Mouse (Mus musculus) adrenal gland, adult 8-10 months (tissue): ENCODE data around the gene 2010003K11Rik. TPM values are rescaled to one million over a fixed set of nuclear protein-coding genes. Genes with fewer than 3 reads are reported as not detected.

ENCODE experiments used
- DNase-seq: peaks from one replicate; pipeline ENCODE4 v3.0.0; 2022
- total RNA-seq, 4 experiments: library from RNA; stranded (reverse); gene quantifications; 2 replicates each; pipeline ENCODE4 v1.2.4; 2022

The 2010003K11Rik gene
- 10 to 100 TPM; 12.2 to 22.5 (median 20.2) TPM for total RNA-seq

DNA sequence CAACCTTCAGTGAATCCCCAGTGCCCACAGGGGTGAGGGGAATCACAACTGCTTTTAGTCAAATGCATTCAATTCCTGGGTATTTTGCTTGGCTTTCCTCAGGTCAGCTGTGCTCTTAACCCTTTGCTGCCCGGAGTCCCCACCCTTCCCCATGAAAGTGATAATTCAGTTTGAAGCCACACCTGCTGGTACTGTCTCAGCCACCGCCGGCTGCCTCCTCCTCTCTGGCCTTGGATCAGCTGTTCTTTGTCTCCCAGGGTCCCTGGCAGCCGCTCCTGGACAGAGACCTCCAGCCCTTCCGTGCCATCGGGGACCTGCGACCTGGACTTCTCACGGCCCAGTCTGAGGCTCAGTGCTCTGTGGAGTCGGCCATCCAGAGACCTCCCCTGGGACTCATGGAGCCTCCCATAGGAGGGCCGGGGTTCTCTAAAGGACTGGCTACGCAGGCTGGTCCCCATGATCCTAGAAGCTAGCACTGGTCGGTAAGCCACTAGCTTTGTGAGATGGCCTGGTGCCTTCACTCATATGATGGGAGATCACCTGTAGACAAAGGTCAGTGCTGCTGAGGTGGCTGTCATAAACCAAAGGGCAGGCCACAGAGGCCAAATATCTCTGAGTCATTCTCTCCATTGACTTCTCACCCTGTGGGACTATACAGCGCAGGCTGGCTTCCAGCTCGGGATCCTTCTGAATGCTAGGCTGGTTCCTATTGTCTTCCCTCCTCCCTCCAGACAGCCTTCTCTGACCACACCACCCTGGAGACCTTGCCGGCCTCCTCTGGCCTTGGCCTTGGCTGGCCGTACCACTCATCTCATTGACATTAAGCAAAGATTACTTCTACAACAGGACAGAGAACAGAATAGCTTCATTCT, at the start of gene 2010003K11Rik:
2010003K11Rik (minus strand) TSS at position 522 of the 872 bp plus-strand sequence.
- peak; percentile 91 for DNase-seq

DNA sequence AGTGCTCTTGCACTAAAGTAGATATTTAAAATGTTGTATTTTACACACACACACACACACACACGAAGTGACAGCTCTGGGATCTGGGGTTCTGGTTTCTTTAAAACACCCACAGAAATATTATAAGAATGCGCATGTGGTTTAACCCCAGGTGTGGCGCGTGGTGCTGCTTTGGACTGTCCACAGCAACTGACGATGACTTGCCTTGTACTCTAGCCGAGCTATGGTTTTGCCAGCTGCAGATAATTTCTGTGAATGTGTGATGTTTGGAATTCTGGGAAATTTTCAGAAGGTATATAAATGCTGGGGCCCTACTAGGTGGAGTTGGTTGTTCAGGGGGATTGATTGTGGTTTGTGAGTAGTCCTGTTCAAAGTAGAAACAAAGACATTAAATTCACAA, 49.4 kb upstream of the 2010003K11Rik start:
- no peak for DNase-seq

DNA sequence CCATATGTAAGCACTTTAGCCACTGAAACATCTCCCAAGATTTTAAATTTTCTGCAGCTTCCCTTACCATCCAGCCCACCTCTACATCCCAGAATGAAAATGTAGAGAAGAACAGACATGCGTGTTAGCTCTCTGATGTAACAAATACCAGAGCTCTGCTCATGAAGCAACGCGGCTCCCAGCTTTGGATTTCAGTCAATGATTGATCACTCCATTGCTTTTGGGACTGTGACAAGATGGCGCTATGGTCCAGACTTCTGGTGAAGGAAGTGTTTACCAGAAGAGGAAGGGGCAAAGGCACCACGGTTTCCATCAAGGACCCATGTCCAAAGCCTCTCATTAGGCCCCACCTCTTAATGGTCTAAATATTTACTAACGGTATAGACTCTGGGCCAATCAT, 47.5 kb upstream of the 2010003K11Rik start:
- no peak for DNase-seq

DNA sequence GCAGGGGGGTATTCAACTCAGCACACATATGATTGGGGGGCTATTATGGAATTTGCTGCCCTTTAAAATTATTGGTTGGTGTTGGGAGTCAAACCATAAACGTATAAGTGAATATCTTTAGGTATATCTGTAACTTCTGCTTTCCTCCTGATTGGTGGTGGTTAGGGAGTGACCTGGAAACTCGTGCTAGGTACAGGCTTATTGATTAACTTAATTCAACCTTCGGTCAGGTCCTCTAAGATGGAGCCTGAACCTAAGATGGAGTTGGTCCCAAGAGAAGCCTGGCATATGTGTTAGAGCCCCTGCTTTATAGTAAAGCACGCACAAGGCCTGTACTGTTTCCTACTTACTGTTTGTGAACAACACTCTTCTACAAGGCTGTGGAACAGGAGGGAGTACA, 46.7 kb upstream of the 2010003K11Rik start:
- DNase-seq = no peak

DNA sequence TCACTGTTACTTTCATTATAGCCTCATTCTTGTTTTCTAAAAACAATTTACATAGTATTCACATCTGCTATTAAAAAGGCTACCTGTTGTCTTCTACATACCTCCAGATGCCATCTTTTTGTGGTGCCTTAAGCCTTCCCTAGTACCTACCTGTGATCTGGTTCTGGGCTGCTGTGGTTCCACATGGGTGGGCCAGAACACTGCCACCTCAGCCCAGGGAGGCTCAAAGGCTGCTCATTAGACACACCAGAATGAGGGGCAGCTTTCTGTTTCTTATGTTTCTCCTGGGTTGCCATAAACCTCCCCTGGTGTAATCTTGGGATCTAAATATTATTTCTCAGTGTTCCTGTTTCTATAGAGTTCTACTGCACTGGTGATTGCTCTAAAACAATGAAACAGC, 43.7 kb upstream of the 2010003K11Rik start:
- no peak for DNase-seq

DNA sequence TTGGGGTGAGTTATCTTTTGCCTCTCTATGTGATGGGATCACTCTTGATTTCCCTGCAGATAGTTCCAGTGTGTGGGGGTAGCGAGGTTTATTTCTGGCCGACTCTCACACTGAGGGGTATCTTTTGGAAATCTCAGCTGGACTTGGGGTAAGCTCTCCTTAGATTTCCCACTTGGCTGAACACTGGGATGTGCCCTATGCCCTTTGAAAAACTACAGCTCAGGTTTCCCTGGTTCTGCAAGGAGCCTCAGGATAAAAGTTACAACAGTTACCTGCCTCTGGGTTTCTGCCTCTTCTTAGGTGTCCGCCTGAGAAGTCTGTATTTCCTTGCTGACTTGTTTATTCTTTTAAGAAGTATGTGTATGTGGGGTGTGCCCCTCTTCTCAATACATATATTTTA, 42.6 kb upstream of the 2010003K11Rik start:
- DNase-seq = no peak

DNA sequence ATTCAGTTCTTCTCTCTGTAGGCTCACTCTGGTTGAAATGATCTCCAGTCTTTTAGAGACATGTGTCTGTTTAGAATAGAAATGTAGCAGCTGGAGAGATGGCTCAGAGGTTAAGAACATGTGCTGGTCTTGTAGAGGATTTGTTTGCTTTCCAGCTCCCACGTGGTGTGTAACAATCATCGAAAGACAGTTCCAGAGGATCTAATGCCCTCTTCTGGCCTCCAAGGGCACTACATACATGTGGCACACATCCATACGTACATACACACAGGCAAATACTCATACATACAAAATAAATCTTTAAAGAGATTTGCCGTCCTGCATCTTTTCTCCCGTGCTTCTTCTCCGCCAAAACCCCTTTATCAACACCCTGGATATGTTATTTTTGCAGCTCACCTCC, 41.9 kb upstream of the 2010003K11Rik start:
- DNase-seq = no peak

DNA sequence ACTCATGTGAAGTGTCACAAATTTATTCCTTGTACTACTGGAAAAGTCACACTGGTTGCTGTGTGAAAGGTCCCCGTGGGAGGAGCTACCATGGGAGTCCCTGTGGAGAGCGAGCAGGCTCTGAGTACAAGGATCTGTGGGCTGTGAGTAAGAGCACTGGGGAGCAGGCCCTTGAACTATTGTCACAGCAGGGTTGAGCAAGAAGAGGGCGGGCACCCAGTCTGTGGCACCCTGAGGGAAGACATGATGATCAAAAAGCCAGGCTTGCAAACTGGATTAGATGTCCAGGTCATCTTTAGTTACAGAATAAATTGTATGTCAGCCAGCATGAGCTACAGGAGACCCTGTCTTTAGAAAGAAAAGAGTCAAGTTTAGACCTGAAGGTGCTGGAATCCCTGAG, 38.2 kb upstream of the 2010003K11Rik start:
- peak; percentile 88 for DNase-seq

DNA sequence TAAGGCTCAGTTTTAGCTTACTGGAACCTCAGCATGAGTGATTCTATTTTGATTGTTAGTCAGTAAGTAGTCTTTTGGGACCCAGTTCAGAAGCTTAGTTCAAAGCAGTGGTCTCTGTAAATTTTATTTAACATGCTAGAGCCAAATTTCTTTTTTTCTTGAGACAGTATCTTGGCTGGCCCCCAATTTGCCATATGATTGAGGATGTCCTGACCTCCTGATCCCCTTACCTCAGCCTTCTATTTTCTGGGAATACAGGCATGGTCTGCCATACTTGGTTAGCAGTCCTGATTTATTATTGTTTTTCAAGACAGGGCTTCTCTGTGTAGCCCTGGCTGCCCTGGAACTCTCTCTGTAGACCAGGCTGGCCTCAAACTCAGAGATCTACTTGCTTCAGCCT, 37.5 kb upstream of the 2010003K11Rik start:
- DNase-seq = no peak

DNA sequence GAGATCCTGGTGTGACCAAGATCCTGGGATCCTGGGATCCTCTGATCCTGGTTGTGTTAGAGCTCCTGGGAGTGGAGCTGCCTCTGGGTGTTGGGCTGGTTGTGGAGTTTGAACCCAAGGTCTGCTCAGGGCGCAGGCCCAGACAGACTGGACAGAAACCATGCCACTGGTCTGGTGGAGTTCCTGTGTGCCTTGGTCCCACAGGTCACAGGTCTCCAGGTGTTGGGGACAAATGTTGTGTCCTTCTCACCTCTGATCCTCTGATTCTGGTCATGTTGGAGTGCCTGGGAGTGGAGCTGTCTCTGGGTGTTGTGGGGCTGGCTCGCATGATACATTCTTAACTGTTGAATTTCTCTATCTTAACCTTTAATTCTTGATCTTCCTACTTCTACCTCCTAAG, 36.3 kb upstream of the 2010003K11Rik start:
- DNase-seq = no peak

DNA sequence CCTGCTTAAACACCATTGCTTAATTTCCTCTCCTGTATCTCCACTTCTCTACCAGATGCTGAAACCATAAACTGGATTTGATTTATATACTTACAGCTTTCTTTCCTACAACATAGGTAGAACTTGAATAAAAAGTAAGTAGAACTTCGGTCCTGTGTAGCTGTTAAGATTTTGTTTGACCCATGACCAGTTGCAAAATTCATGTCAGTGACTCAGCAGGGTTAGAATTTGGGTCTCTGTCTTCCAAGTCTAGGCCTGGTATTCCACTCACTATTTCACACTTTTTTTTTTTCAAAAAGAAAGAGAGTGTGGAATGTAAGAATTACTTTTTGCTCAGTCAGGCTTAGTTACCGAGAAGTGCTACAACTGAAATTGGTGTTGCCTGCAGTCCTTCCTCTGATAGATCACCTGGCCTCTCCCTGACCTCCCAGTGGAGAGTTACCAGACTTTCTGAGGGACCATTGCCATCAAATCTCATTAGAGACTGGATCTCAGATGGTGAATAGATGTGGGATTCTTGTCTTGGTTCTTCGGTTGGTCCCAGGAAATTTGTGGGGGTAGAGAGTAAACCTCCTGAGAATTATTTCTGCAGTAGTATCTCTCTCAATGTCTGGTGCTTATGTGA, 23.2 kb upstream of the 2010003K11Rik start:
- no peak for DNase-seq

DNA sequence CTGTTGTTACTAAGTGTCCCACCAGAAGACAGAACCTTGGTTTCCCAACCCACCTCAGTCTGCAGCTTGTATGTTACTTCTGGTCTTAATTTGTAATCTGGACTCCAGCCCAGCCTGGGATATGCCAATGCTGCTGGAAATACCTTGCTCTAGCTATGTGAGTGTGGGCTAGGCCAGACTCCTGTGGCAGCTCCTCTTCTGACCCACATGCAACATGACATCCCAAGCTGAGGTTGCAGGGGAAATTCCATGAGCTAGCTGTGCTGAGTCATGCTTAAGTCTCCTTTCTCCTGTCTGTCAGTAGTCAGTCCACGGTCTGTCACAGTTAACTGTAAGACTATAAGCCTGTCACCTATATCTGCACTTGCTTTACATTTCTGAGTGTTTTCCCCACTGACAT, 19.1 kb upstream of the 2010003K11Rik start:
- DNase-seq = no peak

DNA sequence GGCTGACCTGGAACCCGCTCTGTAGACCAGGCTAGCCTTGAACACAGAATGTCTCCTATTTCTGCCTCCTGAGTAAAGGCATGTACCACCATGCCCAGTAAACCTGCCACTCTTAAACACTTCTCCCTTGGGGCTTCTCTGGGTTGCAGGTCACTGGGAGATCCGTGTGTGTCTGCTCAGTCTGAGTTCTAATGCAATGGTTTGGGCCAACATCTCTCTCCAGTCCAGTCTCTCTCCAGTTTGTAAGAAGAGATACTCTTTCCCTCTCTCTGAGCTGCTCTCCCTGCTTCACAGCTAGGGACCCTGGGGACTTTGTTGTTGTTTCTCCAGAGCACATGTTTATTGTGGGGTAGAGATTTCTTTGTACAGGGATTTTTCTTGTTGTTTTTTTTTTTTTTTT, 17.9 kb upstream of the 2010003K11Rik start:
- DNase-seq = no peak

DNA sequence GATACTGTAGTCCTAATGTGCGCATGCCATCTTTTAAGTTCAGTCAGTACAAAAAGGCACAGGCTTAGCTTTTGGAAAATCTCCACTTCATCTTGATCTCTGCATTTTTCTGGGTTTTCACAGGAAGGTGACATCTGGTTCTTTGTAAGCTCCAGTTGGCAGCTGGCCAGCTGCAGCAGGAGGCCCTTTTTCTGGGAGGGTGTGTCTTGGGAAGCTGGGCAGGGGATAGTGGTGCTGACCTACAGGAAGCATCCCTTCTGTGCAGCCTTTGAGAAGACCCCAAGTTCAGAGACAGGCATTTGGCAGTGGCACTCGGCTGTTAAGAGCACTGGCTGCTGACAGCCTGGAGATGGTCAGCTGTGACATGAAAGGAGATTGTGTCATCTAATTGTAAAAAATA, 17.4 kb upstream of the 2010003K11Rik start:
- DNase-seq = no peak

DNA sequence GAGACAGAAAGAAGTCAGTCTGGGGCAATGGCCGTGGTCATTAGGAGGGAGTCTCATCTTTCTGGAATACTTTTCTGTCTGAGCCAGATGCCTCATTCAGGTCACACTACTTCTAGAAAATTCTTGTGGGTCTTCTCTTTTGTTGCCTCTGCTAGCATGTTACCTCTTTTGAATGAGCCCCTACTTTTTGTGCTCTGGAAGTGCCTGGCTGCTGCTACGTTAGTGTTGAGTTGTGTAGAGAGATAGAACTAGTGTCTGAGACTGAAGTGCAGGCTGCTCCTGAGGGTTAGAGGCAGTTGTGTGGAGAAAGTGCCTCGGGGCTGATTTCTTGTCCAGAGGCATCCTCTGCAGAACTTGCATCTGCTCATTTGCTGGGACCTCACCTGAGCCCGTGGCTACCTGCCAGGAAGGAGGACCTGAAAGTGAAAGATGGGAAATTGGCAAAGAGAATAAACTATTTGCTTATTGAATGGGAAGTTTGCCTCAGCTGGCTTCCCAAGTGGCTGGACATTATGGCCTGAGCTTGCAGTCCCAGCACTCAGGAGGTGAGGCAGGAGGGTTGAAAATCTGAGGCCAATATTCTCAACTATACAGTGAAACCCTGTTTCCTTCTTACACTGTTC, 15.0 kb upstream of the 2010003K11Rik start:
- no peak for DNase-seq

DNA sequence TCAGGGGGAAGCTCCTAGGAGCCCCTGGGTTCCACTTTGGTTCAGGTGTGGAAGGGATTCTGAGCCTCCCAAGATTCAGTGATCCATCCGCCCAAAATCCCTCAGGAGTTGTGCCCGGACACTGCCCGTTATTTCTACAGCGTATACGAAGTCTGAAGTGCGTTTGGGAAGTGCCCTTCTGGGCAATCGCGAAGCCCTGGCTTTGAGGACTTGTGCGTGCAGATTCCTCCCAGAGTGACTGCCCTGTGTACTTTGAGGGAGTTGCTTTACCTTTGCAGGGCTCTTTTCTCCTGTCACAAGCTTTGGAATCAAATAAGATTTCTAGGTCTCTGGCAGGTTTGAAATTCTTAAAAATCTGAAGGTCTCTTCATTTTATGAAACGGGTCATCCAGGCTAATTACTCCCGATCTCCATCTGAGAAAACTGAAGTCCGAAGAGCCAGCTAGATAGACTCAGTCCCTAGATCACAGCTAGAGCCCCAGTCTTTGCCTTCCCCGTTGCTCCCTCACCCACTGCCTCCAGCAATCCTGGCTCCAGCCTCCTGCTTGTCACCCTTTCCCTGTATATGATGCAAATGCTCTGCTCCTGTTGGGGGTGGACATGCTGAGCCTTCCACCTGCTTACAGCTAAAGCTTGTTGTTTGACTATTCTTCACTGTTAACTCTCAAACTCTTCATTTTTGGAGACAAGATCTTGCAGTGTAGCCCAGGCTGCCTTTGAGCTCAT, 12.9 kb upstream of the 2010003K11Rik start:
- no peak for DNase-seq

DNA sequence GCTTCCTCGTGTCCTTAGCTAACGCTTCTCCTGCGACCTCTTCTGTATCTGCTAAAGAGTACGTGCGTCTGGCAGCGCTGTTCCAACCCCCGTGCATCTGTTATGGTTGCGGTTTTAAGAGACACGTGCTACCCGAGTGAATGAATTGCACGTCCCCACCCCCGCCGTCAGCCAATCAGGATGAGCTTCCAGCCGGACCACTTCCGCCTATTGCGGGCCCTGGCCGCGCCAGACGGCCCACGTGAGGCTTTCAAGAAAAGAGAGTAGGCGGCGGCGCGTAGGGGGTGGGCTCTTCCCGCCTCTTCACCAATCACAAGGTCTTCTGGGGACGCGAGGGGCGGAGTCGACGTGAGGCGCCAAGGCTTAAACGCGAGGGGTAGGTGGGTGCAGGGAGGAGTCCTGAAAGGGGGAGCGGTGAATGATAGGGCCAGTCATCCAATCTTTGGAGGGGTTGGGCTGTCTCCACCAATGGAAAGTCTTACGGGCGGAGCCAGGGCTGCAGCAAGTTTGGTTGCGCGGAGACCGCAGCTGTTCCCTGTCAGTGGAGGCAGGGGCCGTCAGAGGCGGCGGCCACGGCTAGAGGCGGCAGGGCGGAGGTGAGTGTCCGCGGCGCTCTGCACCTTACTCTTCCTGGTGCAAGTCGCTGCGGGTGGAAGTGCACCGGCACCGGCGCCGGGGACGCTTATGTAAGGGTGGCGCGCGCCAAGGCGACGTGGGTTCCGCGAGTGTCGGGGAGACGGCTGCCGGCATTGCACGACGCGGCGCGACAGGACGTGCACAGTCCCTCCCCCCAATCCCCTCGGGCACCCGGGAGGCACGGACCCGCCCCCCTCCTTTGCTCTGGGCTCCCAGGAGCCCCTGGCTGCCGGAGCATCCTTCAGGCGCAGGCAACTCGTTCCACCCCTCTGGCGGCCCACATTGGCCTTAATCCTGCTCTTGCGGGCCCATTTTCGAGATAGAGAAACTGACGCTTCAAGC, 11.9 kb upstream of the 2010003K11Rik start, which contains the start of gene Pcx:
Pcx (plus strand) TSS at position 487 of the 978 bp plus-strand sequence.
- DNase-seq = peak; percentile 100

DNA sequence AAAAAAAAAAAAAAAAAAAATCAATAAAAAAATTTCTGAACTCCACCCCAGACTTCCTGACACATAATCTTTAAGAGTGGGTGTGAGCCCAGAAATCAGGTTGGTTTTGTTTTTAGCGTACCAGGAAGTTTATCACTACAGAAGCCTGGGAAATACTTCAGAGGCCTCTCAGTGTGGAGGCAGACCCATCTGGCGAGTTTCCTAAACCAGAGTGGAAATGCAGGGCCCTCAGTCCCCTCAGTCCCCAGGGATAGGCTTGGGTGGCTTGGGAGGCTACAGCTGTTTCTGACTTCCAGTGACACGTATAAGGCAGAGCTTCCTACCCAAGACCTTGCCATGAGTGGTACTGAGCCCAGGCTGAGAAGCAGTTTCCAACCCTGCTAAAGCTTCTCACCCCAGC, 9.4 kb upstream of the 2010003K11Rik start:
- no peak for DNase-seq

DNA sequence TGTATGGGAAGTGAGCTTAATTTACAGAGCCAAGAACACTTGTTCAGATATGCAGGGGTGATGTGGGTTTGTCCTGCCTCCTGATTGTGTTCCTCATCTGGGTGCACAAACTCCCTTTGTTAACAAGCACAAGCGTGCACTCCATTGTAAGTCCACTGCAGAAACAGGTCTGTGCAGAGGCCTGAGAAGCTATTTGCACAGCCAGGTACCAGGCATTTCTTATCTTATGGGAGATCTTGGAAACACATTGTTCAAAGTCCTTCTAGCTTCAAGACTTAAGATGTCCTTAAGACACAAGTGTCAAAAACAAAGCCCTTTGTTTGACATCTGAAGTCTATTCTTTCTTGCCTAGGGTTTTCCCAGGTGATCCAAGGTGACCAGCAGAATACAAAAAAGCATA, 6.4 kb upstream of the 2010003K11Rik start:
- DNase-seq = no peak

DNA sequence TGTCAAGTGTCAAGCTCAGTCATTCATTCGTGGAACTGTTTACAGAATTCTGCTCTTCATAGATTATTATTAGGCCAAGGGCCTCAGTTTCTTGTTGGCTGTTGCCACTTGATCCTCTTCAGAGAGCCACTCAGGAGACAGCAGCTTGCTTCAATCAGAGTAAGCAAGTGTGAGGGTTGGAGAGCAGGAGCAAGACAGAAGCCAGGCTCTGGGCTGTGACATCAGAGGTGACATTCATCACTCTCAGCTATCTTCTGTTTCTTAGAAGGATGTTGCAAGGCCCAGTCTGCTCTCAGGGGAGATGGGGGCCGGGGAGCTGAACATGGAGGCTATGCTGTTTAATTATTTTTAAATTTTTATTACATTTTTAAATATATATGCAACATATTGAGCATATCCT, 4.3 kb upstream of the 2010003K11Rik start:
- no peak for DNase-seq

DNA sequence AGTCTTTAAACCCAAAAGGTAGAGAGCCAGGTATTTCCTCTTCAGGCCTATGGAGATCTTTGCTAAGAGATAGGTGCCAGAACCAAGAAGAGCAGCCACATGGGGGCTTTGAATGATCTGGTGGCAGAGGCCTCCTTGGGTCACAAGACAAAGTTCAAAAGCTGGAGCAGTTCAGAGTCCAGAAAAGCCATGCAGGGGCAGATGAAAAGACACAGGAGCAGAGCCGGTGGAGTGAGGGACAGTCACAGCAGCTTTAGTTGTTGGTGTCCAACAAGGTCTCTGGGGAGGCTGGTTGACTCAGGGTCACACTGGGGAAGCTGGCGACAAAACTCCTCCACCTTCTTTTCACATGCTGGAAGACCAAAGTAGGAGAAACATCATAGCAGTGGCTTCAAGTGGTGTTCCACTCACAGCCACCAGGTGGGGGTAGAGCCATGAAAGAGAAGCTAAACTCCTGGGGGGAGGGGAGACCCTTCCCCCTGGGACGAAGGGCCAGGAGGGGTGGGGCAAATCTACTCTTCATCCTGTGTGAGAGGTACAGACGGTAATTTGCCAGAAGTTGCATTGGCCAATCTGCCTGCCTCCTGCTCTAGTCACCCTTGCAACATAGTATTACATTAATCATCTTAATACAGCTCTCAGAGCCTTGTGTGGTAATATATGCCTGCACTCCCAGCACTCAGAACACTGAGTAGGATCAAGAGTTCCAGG, 965 bp downstream of the 2010003K11Rik start:
- peak; percentile 82 for DNase-seq
